Mouse (Mus musculus) CH12.LX (cell line): ENCODE data around the gene A3galt2.

Source experiments
- EP300 ChIP-seq: IDR thresholded peaks from 2 replicates; pipeline ENCODE4 v1.6.1; 2011; ENCODE audit warnings: low read length, improper control_type of control experiment
- MAX ChIP-seq: IDR thresholded peaks from 2 replicates; pipeline ENCODE4 v1.6.1; 2011; ENCODE audit warnings: low read length, improper control_type of control experiment
- SMC3 ChIP-seq: IDR thresholded peaks from 2 replicates; pipeline ENCODE4 v1.6.1; 2011; ENCODE audit warnings: low read depth, low read length, improper control_type of control experiment
- USF1 ChIP-seq: IDR thresholded peaks from 2 replicates; pipeline ENCODE4 v1.6.1; 2014; ENCODE audit warnings: low read depth, mild to moderate bottlenecking, inconsistent platforms, low read length, improper control_type of control experiment

- TF ChIP-seq MAX (peak; percentile 84), SMC3 (peak; percentile 98), USF1 (no peak; the same call in 1 of the 2 replicates), EP300 (0 out of 2 replicates have a peak, but pooled peaks have one; percentile 30)
These were observed 43.6 kb upstream of the A3galt2 start for GRCm38 (mm10) chr4:128711455-128712135.
